Mouse (Mus musculus) ES-E14 (cell line): Measurements from ENCODE around the gene Lclat1.

ENCODE experiments used
- CHD2 ChIP-seq: IDR thresholded peaks from 2 replicates; pipeline ENCODE4 v1.6.1; 2014; ENCODE audit warnings: mild to moderate bottlenecking, low read depth, low read length, inconsistent platforms
- HCFC1 ChIP-seq: IDR thresholded peaks from 2 replicates; pipeline ENCODE4 v1.6.1; 2012; ENCODE audit warnings: low read length, inconsistent platforms, borderline replicate concordance; ENCODE audit not compliant: insufficient read depth
- ZC3H11A ChIP-seq: IDR thresholded peaks from 2 replicates; pipeline ENCODE4 v1.6.1; 2012; ENCODE audit warnings: low read depth, mild to moderate bottlenecking, inconsistent platforms, low read length, borderline replicate concordance

- TF ChIP-seq CHD2 (no peak), HCFC1 (no peak), ZC3H11A (no peak)
Observed at GRCm38 (mm10) chr17:73091368-73091767, 16.4 kb upstream of the Lclat1 start.
